Mouse (Mus musculus) limb, embryonic 11.5 days (tissue): ENCODE results near the gene Slc17a9. TPM values are rescaled to one million over a fixed set of nuclear protein-coding genes. Genes with fewer than 3 reads are reported as not detected.

Source experiments
- ATAC-seq: fragments of 200-750 bp; cut with Nextera tagmentation; 2 replicates; pipeline ENCODE4 v1.8.0; 2017; ENCODE audit warnings: low read depth; ENCODE audit not compliant: insufficient number of reproducible peaks, low FRiP score, low TSS enrichment
- DNase-seq: peaks from one replicate; pipeline ENCODE4 v3.0.0-alpha.2; 2015; ENCODE audit warnings: low spot score
- H3K27ac ChIP-seq: fragments of 300-500 bp; sonication (generic); replicated peaks from 2 replicates; pipeline ENCODE4 v1.5.1; 2014; ENCODE audit warnings: low read depth, mild to moderate bottlenecking, low read length
- H3K27me3 ChIP-seq: fragments of 300-500 bp; sonication (generic); 2 replicates; pipeline ENCODE4 v1.6.1; 2014; ENCODE audit warnings: mild to moderate bottlenecking, low read length, mixed read lengths; ENCODE audit not compliant: control insufficient read depth, insufficient read depth
- H3K36me3 ChIP-seq: fragments of 300-500 bp; sonication (generic); 2 replicates; pipeline ENCODE4 v1.6.1; 2014; ENCODE audit warnings: mild to moderate bottlenecking, low read length, moderate library complexity, mixed read lengths; ENCODE audit not compliant: control insufficient read depth, insufficient read depth
- H3K4me1 ChIP-seq: fragments of 300-500 bp; sonication (generic); 2 replicates; pipeline ENCODE4 v1.6.1; 2014; ENCODE audit warnings: low read length, mixed read lengths; ENCODE audit not compliant: control insufficient read depth, insufficient read depth
- H3K4me2 ChIP-seq: fragments of 300-500 bp; sonication (generic); 2 replicates; pipeline ENCODE4 v1.6.1; 2014; ENCODE audit warnings: low read depth, mild to moderate bottlenecking, moderate library complexity; ENCODE audit not compliant: severe bottlenecking
- H3K4me3 ChIP-seq: fragments of 300-500 bp; sonication (generic); 2 replicates; pipeline ENCODE4 v1.5.1; 2014; ENCODE audit warnings: low read depth, low read length
- H3K9ac ChIP-seq: fragments of 300-500 bp; sonication (generic); 2 replicates; pipeline ENCODE4 v1.6.1; 2014; ENCODE audit warnings: mild to moderate bottlenecking, low read length
- H3K9me3 ChIP-seq: fragments of 300-500 bp; sonication (generic); 2 replicates; pipeline ENCODE4 v1.6.1; 2016; ENCODE audit warnings: low read length; ENCODE audit not compliant: control insufficient read depth
- WGBS: fragments of 180-500 bp; shearing (Covaris S2); extraction: QIAGEN DNeasy Blood & Tissue Kit; methylation state at CpG from one replicate; pipeline ENCODE4 v1.1.7; 2014; 5-methylcytosine and 5-hydroxymethylcytosine counted together
- polyA plus RNA-seq: library from polyadenylated mRNA; unstranded; fragments of >200 nt; fragmentation: Nextera tagmentation; extraction: Ambion mirVana; gene quantifications from 2 replicates; pipeline ENCODE4 v1.2.1, GENCODE M21; 2014

The Slc17a9 gene
- polyA plus RNA-seq = 0.09 and 0.45 TPM in 2 replicates

DNA sequence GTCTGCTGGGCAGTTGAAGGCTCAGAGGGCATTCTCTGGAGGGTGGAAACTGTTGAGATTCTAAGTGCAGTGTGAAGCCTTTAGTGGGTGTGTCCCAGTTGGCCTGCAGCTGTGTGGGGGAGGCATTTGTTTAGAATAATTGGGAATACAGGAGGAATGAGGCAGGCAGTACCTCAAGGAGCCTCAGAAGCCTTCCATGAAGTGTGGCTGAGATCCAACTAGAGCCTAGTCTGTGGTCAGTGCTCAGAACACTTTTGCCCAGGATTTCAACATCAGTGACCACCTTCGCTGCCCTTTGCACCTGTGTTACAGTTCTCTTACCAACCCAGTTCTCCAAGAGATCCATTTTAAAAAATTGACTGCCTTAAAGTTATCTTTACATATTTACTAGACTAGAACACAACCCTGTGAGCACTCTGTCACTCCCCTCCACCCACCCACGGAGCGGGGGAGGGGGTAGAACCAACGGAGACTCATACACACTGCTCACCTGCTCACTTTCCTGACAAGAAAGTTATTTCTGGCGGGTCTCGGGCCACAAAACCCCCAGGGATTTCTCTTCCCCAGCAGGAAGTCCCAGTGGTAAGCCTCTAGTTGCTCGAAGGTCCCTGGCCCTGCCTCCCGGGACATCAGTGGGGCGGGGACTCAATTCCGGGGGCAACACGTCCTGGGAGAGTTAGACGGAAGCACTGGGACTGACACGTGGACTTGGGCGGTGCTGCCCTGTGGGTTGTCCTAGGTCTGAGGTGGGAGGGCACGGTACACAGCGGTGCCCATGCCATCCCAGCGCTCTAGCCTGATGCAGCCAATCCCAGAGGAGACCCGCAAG, at the start of gene Slc17a9:
TSS of gene Slc17a9 (plus strand) at position 679 of the 829 bp plus-strand sequence.
- Histone ChIP-seq H3K27me3 (no peaks in the 10 kb centered on the region), H3K27ac (no peak within 1 kb of the TSS), H3K4me3 (no peak within 1 kb of the TSS; the same call in 1 of the 2 replicates), H3K9me3 (no peaks in the 10 kb centered on the region), H3K4me2 (no peak within 1 kb of the TSS), H3K9ac (no peak within 1 kb of the TSS; the same call in 1 of the 2 replicates), H3K4me1 (peaks cover 5% of the 10 kb centered on the region; the same call in 1 of the 2 replicates), H3K36me3 (peaks cover 15% of the 10 kb centered on the region; the same call in 1 of the 2 replicates)
- peak; percentile 46; the same call in 1 of the 2 replicates for ATAC-seq
- WGBS = 6% methylated on average over 18 of the region's 18 CpGs
- DNase-seq = no peak

DNA sequence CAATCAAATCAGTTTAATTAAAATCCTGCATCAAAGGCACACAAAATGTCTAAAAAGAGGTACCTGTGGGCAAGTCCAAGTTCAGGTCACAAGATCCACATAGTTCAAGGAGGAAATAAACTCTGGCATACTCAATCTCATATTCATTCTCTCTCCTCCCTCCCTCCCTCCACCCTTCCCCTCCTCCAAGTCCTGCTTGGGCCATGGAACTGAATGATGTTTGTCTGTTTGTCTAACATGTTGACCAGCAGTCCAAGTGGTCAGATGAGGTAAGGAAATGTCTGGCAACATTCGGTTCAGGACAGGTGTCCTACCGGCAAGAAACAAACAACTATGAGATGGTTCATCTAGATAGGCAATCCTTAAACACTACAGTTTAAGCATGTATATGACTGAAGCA, 48.4 kb upstream of the Slc17a9 start:
- ATAC-seq (no peak), DNase-seq (no peak)
- no peak overlapping the region for H3K27ac ChIP-seq
- no peak overlapping the region for H3K9ac ChIP-seq
- peaks cover 10% of the 10 kb centered on the region for H3K36me3 ChIP-seq
- H3K27me3 ChIP-seq = no peaks in the 10 kb centered on the region
- H3K4me1 ChIP-seq = no peaks in the 10 kb centered on the region
- H3K4me2 ChIP-seq = no peak overlapping the region
- no peak overlapping the region for H3K4me3 ChIP-seq
- H3K9me3 ChIP-seq = no peaks in the 10 kb centered on the region
- 93% methylated on average over 2 of the region's 2 CpGs for WGBS

DNA sequence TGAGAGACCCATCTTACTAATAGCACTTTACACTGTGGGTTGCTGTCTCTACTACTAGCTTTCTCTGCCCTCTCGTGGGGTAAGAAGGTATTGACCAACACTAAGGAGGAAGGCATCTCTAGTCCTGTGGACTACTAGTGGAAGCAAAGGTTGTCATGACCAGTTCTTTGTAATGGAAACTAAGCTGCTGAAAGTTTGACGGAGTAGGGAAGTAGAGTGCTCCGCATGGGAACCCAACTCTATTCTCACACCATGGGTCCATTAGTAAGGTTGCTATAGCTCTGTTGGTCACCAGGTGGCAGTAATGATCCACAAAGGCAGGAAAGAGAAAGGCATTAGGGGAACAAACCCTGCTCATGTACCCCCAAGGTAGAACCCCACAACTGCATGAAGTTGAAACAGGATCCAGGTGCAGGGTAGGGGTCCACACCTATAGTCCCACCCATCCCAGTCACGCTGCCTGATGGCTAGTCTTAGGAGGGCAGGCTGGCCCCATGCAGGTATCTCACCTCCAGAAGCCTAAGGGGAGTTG, 46.4 kb upstream of the Slc17a9 start:
- H3K36me3 ChIP-seq = peaks cover 11% of the 10 kb centered on the region
- no peaks in the 10 kb centered on the region for H3K27me3 ChIP-seq
- 30% methylated on average over 4 of the region's 4 CpGs for WGBS
- no peak overlapping the region for H3K27ac ChIP-seq
- H3K4me1 ChIP-seq = no peaks in the 10 kb centered on the region
- H3K4me3 ChIP-seq = no peak overlapping the region
- no peaks in the 10 kb centered on the region for H3K9me3 ChIP-seq
- H3K9ac ChIP-seq = no peak overlapping the region
- no peak overlapping the region for H3K4me2 ChIP-seq
- 0 out of 2 replicates have a peak, but pooled peaks have one; percentile 53 for ATAC-seq
- peak; percentile 70 for DNase-seq

DNA sequence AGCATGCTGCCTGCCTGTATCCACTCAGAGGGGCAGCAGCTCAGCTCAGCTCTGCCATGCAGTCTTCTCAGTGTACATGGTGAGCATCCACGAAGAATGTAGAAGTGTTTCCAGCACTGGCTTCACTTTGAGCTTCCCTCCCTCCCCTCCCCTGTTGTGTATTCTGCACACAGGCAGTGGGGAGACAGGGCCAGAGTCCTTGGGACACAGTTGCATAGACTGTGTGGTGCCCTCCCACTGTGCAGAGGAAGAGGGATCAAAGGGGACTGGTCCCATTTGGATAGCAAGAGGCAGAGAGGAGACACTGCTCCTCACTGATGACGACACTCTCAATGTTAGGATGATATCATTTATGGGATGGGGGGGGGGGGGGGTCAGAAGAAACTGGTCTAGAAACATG, 43.8 kb upstream of the Slc17a9 start:
- no peak overlapping the region for H3K9ac ChIP-seq
- DNase-seq (no peak), ATAC-seq (no peak)
- no peaks in the 10 kb centered on the region for H3K4me1 ChIP-seq
- H3K4me3 ChIP-seq = no peak overlapping the region
- H3K27me3 ChIP-seq = no peaks in the 10 kb centered on the region
- 69% methylated on average over 2 of the region's 2 CpGs for WGBS
- H3K9me3 ChIP-seq = no peaks in the 10 kb centered on the region
- no peak overlapping the region for H3K27ac ChIP-seq
- peaks cover 12% of the 10 kb centered on the region; the same call in 1 of the 2 replicates for H3K36me3 ChIP-seq
- H3K4me2 ChIP-seq = no peak overlapping the region

DNA sequence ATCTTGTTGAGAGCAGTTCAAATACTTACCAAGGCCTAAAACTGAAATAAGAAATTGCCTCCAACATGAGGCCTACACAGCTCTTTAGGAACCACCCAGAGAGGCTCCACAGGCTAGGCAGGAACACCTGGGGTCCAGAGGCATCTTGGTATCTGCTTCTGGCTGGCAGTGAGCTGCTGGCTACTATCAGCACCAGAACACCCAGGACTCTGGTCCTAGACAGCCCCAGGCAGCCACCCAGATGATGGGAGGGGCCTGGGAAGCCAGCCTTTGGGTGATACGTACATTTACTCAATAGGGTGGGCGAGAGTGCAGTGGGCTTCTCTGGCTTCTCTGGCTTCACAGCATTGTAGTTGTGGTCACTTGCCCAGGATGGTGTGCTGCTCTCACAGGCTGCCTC, 41.5 kb upstream of the Slc17a9 start:
- WGBS = 96% methylated on average over 2 of the region's 2 CpGs
- ATAC-seq (no peak), DNase-seq (no peak)
- no peak overlapping the region for H3K4me2 ChIP-seq
- H3K27me3 ChIP-seq = no peaks in the 10 kb centered on the region
- no peak overlapping the region for H3K9ac ChIP-seq
- no peak overlapping the region for H3K27ac ChIP-seq
- no peak overlapping the region for H3K4me3 ChIP-seq
- no peaks in the 10 kb centered on the region for H3K4me1 ChIP-seq
- peaks cover 23% of the 10 kb centered on the region for H3K36me3 ChIP-seq
- no peaks in the 10 kb centered on the region for H3K9me3 ChIP-seq

DNA sequence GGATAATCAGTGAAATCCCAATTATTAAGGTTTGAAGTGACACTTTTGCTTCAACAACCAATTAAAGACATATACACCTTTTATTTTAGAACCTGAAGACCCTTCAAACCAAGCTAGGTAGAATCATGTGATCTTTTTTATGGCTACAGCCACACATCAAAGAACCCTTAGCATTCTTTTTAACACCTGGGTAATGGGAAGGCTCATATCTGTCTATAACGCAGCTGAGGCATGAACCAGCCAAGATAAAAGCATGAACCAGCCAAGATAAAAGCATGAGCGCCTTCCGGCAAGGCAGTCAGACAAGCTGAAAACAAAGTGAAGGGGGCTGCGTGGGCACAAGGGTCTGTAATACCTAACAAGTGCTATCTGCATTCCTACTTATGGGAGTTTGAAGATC, 41.0 kb upstream of the Slc17a9 start:
- no peak for DNase-seq
- Histone ChIP-seq H3K27ac (no peak overlapping the region), H3K36me3 (peaks cover 27% of the 10 kb centered on the region), H3K27me3 (no peaks in the 10 kb centered on the region), H3K4me3 (no peak overlapping the region), H3K4me2 (no peak overlapping the region), H3K9me3 (no peaks in the 10 kb centered on the region), H3K4me1 (no peaks in the 10 kb centered on the region), H3K9ac (no peak overlapping the region)
- ATAC-seq = no peak
- 91% methylated on average over 4 of the region's 4 CpGs for WGBS

DNA sequence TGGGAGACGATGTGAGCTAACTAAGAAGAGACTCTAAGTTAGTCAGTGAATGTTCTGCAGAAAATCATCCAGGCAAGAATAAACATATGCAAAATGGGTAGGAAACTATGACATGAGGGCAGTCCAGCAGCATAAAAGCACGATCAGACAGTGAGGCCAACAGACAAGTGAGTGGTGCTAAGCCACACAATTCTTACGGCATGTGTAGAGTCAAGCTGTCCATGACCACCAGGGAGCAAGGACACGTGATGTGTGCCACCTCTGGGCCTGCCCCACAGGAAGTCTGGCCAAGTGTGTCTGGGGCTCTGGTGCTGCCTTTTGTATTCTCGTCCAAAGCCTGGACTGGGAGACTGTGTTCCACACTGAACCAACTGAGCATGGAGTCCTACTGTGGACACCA, 35.2 kb upstream of the Slc17a9 start:
- H3K27ac ChIP-seq = no peak overlapping the region
- no peak for DNase-seq
- WGBS = 94% methylated on average over 5 of the region's 5 CpGs
- H3K4me2 ChIP-seq = no peak overlapping the region
- no peaks in the 10 kb centered on the region for H3K27me3 ChIP-seq
- ATAC-seq = no peak
- H3K9me3 ChIP-seq = no peaks in the 10 kb centered on the region
- no peak overlapping the region for H3K9ac ChIP-seq
- H3K36me3 ChIP-seq = peaks cover 22% of the 10 kb centered on the region
- no peak overlapping the region for H3K4me3 ChIP-seq
- no peaks in the 10 kb centered on the region for H3K4me1 ChIP-seq

DNA sequence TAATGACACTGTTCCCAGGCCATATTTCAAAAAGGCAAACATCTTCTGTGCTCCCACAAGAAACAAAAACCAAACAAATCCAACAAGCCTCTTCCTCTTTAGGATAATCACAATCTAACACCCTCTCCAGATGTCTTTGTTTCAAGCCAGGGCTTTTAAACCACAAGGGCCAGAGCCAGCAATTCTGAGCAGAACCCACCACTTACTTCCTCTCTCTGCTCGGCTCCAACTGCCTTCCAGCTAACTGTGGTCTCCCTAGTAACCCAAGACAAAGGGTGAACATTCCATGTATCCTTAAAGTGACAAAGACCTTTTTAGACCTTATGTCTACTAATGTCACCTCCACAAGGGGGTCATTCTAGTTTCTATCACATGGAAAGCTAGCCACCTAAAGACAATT, 32.4 kb upstream of the Slc17a9 start:
- ATAC-seq (no peak), DNase-seq (no peak)
- Histone ChIP-seq H3K27me3 (no peaks in the 10 kb centered on the region), H3K27ac (no peak overlapping the region), H3K9me3 (no peaks in the 10 kb centered on the region), H3K9ac (no peak overlapping the region), H3K4me1 (no peaks in the 10 kb centered on the region), H3K36me3 (peaks cover 12% of the 10 kb centered on the region), H3K4me3 (no peak overlapping the region), H3K4me2 (no peak overlapping the region)
- WGBS = 8% methylated on average over 1 of the region's 1 CpGs
